In the genomic region with DNA sequence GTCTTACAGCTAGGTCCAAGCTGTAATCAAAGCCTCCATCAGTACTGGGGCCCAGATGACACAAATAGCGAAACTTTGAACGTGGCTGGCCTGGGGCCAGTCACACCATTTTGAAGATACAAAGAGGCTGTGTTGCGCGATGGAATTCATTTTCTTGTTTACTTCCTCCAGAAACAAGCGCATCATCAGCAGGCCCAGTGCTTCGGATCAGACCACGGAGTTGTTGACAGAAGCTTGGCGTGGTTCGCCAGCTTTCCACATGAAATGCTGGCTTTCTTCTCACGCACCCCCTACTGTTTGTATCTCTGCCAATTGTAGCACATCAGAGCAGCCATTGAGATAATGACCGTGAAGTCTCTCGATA, we compare ENCODE assay signal across 8 mouse cellular contexts.
DNase-seq lines count a peak whose midpoint lies in the region; ATAC-seq lines count a peak whose summit lies in the region.

No protein-coding gene starts in this region.

- H3K27me3 ChIP-seq in hindbrain, embryonic 15.5 days = peaks cover 9% of the 10 kb centered on the region; the same call in 1 of the 2 replicates
- H3K27me3 ChIP-seq in limb, embryonic 10.5 days (ENCODE audit: low read depth, poor library complexity, severe bottlenecking) = no peaks in the 10 kb centered on the region
- 0 out of 2 replicates have a peak, but pooled peaks cover 10% of the 10 kb centered on the region for H3K27me3 ChIP-seq in neural tube, embryonic 12.5 days (replicated peaks)

- H3K36me3 ChIP-seq in hindbrain, embryonic 15.5 days = no peaks in the 10 kb centered on the region
- H3K36me3 ChIP-seq in limb, embryonic 10.5 days = no peaks in the 10 kb centered on the region
- no peaks in the 10 kb centered on the region for H3K36me3 ChIP-seq in neural tube, embryonic 12.5 days

- DNase-seq in 3T3-L1 (ENCODE audit: low read depth, low spot score) = peak; percentile 32
- DNase-seq in cerebellum, postnatal 14 days = peak; percentile 90 to 92
- peak; percentile 62 to 77 for DNase-seq in frontal cortex, postnatal 36 days (ENCODE audit: low spot score in 2 of 2)
- no peak for DNase-seq in limb, embryonic 10.5 days (ENCODE audit: low spot score)
- no peak for DNase-seq in T-cell, adult 2 months (ENCODE audit: low spot score)

- no peak overlapping the region; the same call in 1 of the 2 replicates for H3K4me3 ChIP-seq in hindbrain, embryonic 15.5 days
- no peak overlapping the region for H3K4me3 ChIP-seq in limb, embryonic 10.5 days
- no peak overlapping the region for H3K4me3 ChIP-seq in neural tube, embryonic 12.5 days

- peak; percentile 90 for ATAC-seq in hindbrain, embryonic 15.5 days (ENCODE audit: low FRiP score, low read depth)
- ATAC-seq in neural tube, embryonic 12.5 days (ENCODE audit: low FRiP score, low read depth) = peak; percentile 88
- ATAC-seq in megakaryocyte progenitor cell, adult 5-6 weeks (replicated peaks; ENCODE audit: poor library complexity) = no peak

- H3K4me2 ChIP-seq in hindbrain, embryonic 15.5 days = peak overlapping the region; percentile 29
- H3K4me2 ChIP-seq in neural tube, embryonic 12.5 days (replicated peaks) = peak overlapping the region; percentile 43; the same call in 1 of the 2 replicates

- peaks cover 37% of the 10 kb centered on the region for H3K4me1 ChIP-seq in hindbrain, embryonic 15.5 days (replicated peaks)
- H3K4me1 ChIP-seq in limb, embryonic 10.5 days = peaks cover 5% of the 10 kb centered on the region; the same call in 1 of the 2 replicates
- peaks cover 8% of the 10 kb centered on the region; the same call in 1 of the 2 replicates for H3K4me1 ChIP-seq in neural tube, embryonic 12.5 days

- H3K9ac ChIP-seq in hindbrain, embryonic 15.5 days = no peak overlapping the region
- no peak overlapping the region for H3K9ac ChIP-seq in neural tube, embryonic 12.5 days

- 20% methylated on average over 12 of the region's 12 CpGs for WGBS in hindbrain, embryonic 15.5 days
- WGBS in limb, embryonic 10.5 days = 79% methylated on average over 12 of the region's 12 CpGs
- WGBS in neural tube, embryonic 12.5 days = 21% methylated on average over 12 of the region's 12 CpGs

- no peaks in the 10 kb centered on the region for H3K9me3 ChIP-seq in hindbrain, embryonic 15.5 days
- H3K9me3 ChIP-seq in limb, embryonic 10.5 days (replicated peaks) = no peaks in the 10 kb centered on the region
- H3K9me3 ChIP-seq in neural tube, embryonic 12.5 days = no peaks in the 10 kb centered on the region

- H3K27ac ChIP-seq in hindbrain, embryonic 15.5 days (replicated peaks) = peak overlapping the region; percentile 31; the same call in 1 of the 2 replicates
- H3K27ac ChIP-seq in limb, embryonic 10.5 days = 0 out of 2 replicates have a peak overlapping the region, but pooled peaks have one; percentile 14
- no peak overlapping the region for H3K27ac ChIP-seq in neural tube, embryonic 12.5 days

Comparison
In these comparisons a context has a peak if more than half of its experiments do, and no peak if none do; other contexts are left out.
1. DNase-seq: peak in 3T3-L1 (single experiment), cerebellum, postnatal 14 days (2 of 2) and frontal cortex, postnatal 36 days (2 of 2); none in limb, embryonic 10.5 days (single experiment) and T-cell, adult 2 months (single experiment).